Mouse (Mus musculus) adrenal gland, adult (tissue): ENCODE measurements around the gene Pdcd1lg2.

Experiments used
- DNase-seq, 2 experiments: peaks; one replicate each; pipeline ENCODE4 v3.0.0; 2022 to 2023; ENCODE audit warnings: low spot score in 1 of 2; ENCODE audit not compliant: inconsistent age in 2 of 2

The Pdcd1lg2 gene

DNA sequence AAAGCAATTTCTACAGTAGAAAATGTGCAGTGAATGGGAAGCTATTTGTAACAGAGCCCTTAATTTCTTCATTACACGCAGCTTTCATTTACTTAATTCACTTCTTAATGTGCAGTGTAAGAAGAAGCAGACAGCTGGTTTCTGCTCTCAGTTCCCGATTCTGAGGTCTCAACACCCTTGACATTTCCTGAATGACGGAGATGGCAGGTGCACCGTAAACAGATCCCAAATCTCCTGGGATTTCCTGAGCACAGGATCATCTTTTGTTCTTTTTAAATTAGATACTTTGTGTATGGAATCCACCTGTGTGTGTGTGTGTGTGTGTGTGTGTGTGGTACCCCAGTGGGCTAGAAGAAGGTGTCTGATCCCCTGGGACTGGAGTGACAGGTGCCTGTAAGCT is 83.7 kb downstream of the Pdcd1lg2 start:
- no peak for DNase-seq

GRCm38 (mm10) chr19:29496001-29496597 is 85.4 kb downstream of the Pdcd1lg2 start:
- no peak for DNase-seq

- DNase-seq: peak in 1 of 2 experiments; percentile 52
These were observed 86.3 kb downstream of the Pdcd1lg2 start for GRCm38 (mm10) chr19:29496786-29497557.

- DNase-seq: no peak
These were observed 87.2 kb downstream of the Pdcd1lg2 start for GRCm38 (mm10) chr19:29497874-29498273.

DNA sequence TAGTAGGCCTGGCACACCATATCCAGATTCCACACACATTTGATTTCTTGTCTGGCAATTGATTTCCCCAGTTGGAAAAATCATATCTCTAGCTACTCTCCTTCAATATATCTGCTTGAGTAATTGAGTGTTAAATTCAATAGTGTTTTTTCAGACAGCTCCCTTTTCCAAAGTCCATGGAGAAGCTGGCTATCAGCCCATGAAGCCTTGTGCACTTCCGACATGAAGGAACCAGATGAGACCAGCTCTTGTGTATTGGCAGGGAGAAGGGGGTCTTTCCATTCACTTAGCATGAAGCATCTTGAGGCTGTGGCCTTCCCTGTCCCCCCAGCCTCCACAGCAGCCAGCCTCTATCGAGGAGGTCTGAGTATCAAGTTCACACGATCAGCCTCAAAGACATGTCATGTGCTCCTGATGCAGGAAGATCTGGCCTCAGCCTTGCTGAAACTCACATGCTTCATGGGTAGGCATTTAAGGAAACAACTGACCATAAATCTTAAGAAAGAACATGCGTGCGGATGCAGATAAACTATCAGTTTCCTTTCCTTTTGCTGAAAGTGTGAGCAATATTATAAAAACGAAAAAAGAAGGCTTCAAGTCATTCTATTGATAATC is 88.2 kb downstream of the Pdcd1lg2 start:
- DNase-seq: no peak

- no peak for DNase-seq
These were observed 89.6 kb downstream of the Pdcd1lg2 start for GRCm38 (mm10) chr19:29500333-29500732.

- peak; percentile 17 to 69 for DNase-seq
These were observed 90.4 kb downstream of the Pdcd1lg2 start for GRCm38 (mm10) chr19:29501106-29501505.

DNA sequence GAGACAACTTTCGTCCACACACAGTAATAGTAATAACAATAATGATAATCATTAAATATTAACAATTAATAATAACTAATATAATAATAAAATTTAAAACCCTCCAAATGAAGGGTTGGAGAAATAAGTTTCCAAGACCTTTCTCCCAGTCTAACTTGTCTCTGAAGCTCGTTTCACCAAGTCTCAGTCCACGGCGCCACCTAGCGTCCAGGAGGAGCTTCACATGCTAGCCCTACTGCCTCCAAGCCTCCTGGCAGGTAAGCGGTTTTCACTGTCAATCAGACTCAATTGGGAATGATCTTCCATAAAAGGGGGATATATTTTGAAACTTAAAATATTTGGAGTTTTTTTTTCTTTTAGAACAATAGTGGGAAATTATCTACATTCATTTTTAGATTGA is 90.8 kb downstream of the Pdcd1lg2 start:
- peak; percentile 80 to 93 for DNase-seq

GRCm38 (mm10) chr19:29504131-29504530 is 93.4 kb downstream of the Pdcd1lg2 start:
- no peak for DNase-seq

GRCm38 (mm10) chr19:29505617-29506016 is 94.9 kb downstream of the Pdcd1lg2 start:
- DNase-seq: no peak

- DNase-seq: no peak
These were observed 97.5 kb downstream of the Pdcd1lg2 start for GRCm38 (mm10) chr19:29508208-29508607.

DNA sequence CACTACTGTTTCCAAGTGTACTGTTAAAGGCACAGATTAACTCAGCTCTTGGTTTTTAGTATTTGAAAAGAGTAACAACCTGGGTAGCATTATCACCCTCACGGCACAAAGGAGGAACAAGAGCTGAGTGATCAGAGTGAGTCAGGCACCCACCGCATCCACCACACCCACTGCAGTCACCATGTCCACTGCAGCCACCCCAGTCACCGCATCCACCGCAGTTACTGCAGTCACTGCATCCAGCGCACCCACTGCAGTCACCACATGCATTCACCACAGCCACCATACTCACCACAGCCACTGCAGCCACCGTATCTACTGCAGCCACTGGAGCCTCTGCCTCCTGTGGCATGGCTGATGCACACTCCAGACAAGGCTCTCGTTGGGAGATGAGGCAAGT is 99.1 kb downstream of the Pdcd1lg2 start:
- no peak for DNase-seq

GRCm38 (mm10) chr19:29511826-29512225 is 101.1 kb downstream of the Pdcd1lg2 start:
- DNase-seq: no peak

DNA sequence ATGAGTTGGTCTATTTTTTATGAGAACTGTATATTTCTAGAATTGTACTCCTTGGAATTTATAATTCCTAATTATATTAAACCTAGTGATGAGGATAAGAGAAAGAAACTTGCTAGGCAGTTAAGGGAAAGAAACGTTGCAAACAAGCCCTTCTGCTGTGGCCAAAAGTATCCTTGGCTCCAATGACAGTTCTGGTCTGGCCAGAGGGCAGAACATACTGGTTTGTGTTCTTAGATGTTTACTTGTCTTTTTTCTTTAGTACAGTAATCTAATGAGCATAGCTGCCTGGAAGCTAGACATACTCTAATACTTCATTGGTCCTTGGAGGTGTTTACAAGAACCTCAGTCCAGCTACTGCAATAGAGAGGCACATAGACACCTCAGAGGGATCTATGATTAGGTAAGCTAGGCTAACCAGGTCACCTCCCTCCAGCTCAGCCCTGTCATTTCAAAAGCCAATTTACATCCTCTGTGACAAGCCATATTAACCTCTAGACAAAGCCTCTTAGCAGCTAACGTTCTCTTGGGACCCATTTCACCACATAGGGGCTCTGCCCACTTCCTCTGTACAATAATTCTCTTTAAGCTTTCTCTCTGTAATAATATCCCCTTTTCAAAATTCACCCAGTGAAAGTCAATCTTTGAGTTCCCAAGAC is 102.5 kb downstream of the Pdcd1lg2 start:
- DNase-seq: no peak

DNA sequence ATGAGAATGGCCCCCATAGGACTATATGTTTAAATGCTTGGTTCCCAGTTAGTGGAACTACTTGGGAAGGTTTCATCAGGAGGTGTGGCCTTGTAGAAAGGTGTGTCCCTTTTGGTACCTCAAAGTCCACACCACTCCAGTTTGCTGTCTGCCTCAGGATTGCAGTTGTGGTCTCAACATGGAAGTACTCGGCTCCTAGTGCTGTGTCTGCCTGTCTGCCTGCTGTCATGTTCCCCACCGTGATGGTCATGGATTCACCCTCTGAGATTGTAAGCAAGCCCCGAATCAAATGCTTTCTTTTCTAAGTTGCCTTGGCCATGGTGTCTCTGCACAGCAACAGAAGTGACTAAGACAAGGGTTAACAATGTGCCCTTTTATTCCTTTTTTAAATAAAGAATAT is 103.4 kb downstream of the Pdcd1lg2 start:
- no peak for DNase-seq

DNA sequence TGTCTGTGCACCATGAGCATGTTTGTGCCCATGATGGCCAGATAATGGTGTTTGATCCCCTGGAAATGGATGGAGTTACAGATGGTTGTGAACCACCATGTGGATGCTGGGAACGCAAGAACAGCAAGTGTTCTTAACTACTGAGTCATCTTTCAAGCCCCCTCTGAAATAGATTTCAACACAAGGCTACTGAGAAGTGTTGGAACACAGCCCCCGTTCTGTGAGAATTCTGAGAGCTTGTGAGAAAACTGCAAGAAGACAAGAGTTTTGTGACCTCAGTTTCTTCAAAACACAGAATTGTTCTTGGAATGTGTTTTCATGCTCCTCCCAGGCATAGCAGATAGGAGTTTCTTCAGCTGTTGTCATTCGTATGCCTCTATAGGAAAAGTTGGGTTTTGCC is 104.7 kb downstream of the Pdcd1lg2 start:
- DNase-seq: no peak

DNA sequence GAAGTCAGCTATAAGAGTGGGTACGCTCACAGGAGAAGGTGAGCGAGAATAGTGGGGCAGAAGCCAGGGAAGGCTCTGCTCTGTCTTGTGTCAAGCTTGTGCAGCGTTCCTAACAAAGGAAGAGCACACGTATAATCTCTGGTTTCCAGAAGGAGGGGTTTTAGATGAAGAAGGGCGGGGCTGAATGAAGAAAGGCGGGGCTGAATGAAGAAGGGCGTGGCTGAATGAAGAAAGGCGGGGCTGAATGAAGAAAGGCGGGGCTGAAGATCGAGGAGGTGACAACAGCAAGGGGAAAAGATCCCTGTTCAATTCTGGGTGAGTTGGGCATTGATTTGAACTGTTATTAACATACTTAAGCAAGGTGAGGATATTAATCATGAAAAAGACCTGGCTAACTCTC is 105.3 kb downstream of the Pdcd1lg2 start:
- no peak for DNase-seq

DNA sequence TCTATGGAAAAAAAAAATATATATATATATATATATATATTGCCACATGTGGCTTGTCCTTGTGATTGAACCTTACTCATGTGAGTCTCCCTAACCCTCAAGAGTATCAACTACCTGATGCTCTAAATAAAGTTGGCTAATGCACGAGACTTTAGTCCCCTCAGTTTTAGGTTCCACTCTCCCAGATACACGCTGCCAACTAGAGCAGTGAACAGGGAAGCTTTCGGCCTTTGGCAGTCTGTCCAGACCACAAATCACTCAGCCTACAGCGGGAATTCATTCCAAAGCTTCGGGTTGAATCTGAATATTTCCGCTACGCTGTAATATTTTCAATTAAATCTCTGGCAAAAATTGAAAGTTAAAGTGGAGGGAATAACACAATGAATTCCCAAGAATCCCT is 107.7 kb downstream of the Pdcd1lg2 start:
- no peak for DNase-seq

DNA sequence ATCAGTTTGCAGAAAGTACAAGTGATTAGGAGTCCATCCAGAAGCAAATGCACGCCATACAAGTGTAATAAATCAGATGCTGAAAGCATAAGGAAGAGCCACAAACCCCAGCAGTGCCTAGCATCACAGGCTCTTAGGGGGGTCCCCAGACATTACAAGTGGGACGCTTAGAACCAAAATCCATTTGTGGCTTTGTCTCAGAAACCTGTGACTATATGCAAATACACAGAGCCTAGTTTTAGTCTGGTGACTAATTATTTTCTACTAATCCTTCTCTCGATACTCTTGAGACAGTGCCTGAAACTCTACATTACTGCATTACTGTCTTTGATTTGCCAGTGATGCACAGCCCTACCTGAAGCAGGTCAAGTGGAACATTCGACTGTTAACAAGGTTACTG is 108.2 kb downstream of the Pdcd1lg2 start:
- no peak for DNase-seq
